Mouse (Mus musculus) ES-Bruce4 (cell line): Measurements from ENCODE around the gene Lysmd3.

ENCODE experiments used
- CTCF ChIP-seq: IDR thresholded peaks from one replicate; pipeline ENCODE4 v1.8.1; 2011; ENCODE audit warnings: low read depth, low read length
- EP300 ChIP-seq: IDR thresholded peaks from 2 replicates; pipeline ENCODE4 v1.6.1; 2011; ENCODE audit warnings: low read depth, low read length; ENCODE audit not compliant: insufficient read depth
- POLR2A ChIP-seq: IDR thresholded peaks from one replicate; pipeline ENCODE4 v1.8.1; 2011; ENCODE audit warnings: low read length; ENCODE audit not compliant: insufficient read depth

- TF ChIP-seq CTCF (no peak), POLR2A (no peak), EP300 (no peak)
Measured at GRCm38 (mm10) chr13:81683107-81683506, 25.6 kb downstream of the Lysmd3 start.
